Mouse (Mus musculus) heart, adult 18-20 months (tissue): ENCODE data around the gene Gpr152. TPM values are rescaled to one million over a fixed set of nuclear protein-coding genes. Genes with fewer than 3 reads are reported as not detected.
"Not testable (repeated sequence)": the region's sequence is repeated elsewhere in the genome, so short reads cannot be mapped to it uniquely, and the experiment has no call there.

Experiments
- DNase-seq, 2 experiments: peaks; one replicate each; pipeline ENCODE4 v3.0.0; 2021 to 2022; ENCODE audit warnings: mixed read lengths in 1 of 2
- total RNA-seq, 2 experiments: library from RNA; stranded (reverse); gene quantifications; 2 replicates each; pipeline ENCODE4 v1.2.3; 2021

Gpr152 gene
- total RNA-seq, 2 experiments from 2014 or later, result 0.08 TPM; not detected in 1

DNA sequence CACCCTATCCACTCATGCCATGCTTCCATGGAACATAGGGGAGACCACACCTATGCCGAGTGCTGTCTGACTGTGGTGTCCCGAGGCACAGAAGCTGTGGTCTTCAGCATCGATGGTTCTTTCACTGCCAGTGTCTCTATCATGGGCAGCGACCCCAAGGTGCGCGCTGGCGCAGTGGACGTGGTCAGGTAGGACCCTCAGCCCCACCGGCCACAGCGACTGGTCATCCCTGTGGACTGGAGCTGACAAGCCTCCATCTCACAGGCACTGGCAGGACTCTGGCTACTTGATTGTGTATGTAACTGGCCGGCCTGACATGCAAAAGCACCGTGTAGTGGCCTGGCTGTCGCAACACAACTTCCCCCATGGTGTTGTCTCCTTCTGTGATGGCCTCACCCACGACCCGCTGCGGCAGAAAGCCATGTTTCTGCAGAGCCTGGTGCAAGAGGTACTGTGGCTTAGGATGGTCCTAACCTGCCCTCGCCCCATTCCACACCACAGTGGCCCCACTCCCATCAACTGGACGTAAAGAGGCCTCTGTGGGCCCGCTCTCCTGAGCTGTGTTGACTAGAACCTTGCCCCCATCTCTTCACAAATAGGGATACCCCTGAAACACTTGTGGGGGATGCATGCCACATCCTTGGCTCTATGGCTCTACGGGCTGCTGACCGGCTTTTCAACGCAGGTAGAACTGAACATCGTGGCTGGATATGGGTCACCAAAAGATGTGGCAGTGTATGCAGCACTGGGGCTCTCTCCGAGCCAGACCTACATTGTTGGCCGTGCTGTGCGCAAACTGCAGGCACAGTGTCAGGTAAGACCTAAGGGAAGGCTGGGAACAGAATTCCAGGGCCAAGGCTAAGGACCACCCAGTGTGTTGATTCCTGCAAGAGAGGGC lies 27.3 kb upstream of the Gpr152 start:
- DNase-seq, result no peak

DNA sequence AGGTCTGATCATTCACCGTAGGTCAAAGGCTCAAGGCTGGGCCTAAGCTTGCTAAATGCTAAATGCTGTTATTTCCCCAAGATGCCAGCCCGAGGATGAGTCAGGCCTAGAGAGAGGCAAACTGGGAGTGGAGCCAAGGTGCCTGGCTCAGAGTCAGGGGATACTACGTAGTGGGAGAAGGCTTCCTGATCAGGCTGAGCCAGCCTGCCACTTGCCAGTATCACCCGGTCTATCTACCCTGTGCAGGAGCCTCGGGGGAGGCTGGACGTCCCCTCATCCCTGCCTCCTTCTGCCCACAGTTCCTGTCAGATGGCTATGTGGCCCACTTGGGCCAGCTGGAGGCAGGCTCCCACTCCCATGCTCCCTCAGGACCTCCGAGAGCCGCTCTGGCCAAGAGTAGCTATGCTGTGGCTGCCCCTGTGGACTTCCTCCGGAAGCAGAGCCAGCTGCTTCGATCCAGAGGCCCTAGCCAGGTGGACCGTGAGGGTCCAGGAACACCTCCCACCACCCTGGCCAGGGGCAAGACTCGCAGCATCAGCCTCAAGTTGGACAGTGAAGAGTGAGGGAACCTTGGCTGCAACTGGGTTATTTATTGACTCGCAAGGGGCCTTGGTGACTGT lies 26.3 kb upstream of the Gpr152 start:
- peak; percentile 88 for DNase-seq

DNA sequence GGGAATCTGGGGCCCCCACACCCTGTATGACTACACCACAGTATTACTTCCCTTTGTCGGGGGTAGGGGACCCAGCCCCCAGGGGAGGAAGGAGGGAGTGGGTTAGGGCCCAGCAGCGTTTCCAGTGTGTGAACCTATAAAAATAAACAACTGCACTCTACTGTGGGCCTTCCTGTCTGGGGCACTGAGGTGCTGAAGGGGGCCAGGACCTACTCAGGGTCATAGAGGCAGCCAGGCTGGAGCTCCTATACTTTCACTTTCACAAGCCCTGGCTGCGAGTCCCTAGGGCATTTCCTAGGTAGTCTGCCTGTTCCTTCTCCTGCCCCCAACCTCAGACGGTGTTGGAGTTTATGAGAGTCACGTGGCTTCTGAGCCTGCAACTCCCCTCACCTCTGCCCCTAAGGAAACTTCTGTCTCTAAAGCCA lies 25.8 kb upstream of the Gpr152 start:
- peak; percentile 44 to 63 for DNase-seq

DNA sequence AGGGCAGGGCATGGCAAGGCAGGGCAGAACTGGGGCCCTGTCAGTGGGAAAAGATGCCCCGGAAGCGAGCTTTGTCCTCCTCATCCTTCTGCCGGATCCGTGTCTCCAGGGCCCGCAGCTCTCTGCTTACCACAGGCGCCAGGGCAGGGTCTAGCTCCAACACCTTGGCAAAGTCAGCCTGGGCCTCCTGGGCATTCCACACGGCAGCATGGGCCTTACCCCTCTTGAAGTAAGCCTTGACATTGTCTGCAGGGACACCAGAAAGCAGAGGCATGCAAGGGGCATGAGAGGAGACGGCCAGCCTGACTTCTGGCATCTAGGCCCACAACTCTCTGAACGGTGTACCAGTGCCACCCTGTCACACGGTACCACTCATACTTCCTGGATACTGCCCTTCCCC lies 25.0 kb upstream of the Gpr152 start:
- DNase-seq, result no peak

DNA sequence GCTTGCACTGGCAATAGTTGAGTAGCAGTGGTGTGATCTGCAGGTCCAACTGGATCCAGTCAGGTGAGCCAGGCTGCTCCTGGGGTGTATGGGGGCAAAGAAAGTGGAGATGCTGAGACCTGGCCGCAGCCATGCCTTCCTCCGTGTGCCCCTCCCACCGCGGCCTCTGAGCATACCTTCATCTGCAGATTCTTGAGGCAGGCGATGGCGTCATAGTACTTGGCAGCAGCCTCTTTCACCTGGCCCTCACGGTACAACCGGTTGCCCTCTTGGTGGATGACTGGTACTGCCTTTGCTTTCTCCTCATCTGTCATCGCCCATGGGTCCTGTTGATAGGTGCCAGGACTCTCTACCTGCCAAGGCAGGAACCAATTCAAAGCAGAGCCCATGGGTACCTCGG lies 24.4 kb upstream of the Gpr152 start:
- DNase-seq, result no peak

DNA sequence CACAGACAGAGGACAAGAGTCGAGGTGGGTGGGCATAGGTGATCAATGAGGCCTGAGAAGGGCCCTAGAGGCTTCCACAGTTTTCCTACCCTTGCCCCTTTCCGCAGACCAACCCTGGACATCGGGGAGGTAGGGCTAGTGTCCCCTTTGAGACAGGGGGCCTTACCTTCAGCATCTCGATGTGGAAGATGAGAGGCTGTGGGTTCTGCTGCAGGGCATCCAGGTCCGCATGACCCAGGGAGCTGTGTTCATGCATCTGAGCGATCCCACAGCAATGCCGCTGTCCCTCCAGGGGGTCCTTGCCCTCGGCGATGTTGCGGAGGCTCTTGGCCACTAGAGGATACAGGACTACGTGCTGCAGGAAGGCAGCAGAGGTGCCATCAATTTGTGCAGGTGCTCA lies 23.8 kb upstream of the Gpr152 start:
- DNase-seq, result no peak

DNA sequence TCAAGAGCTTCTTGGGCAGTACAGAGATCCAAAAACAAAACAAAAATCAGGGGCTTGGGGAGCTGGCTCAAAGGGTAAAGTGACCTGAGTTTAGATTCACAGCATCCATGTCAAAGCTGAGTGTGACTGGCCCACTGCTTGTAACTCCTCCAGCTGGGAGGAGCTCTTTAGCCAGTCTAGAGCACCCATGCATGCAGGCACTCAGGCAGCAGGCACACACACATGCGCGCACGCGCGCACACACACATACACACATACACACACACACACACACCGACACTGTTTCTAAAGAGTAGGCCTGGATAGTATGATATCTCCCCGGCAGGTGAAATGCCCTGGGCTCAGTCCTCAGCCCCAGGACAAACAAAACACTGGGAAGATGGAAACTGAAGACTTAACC lies 22.6 kb upstream of the Gpr152 start:
- no peak for DNase-seq

DNA sequence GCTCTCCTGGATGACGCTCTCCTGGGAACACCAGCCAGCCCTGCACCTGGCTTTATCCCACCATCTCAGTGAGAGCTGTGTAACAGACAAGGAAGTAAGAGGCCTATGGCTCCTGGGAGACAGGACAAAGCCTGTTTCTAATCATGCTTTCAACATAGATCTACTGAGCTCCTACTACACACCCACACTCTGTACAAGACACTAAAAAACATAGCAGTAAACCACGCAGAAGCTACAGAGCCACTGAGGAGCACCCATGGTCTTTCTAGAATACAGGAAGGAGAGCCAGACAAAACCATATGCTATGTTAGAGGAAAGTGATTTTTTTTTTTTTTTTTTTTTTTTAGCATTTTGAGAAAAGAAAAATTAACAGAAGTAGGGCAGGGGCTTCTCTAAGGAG lies 21.2 kb upstream of the Gpr152 start:
- DNase-seq, result no peak

DNA sequence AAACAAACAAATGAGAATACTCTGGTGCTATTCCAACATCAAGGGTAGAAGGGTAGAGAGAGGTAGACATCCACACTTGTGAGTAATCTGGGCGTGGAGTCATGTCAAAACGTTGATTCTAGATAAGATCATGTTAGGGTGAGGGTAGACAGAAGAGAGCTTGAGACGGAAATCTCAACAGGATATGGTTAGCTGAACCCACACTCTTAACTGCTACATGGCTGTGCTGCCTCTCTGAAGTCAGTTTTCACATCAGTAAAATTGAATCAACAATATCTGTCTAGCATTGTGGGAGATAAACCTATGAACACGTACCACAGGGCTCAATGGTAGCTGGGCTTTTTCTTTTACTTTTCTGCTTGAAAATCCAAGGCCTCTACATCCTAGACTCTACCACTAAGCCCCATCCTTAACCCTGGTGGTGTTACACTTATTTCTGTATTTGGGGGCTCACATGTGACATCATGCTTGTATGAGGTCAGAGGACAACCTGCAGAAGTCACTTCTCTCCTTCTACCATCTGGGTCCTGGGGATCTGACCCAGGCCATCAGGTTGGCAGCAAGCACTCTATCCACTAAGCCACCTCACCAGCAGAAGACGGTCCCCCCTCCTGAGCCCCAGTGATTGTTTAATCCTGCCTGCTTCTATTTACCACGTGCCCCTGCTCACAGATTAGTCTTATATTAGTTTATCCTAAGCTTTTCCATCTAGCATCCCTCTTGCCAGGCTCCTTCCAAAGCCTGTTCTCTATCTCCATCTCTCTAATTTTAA lies 19.7 kb upstream of the Gpr152 start:
- DNase-seq, result no peak

DNA sequence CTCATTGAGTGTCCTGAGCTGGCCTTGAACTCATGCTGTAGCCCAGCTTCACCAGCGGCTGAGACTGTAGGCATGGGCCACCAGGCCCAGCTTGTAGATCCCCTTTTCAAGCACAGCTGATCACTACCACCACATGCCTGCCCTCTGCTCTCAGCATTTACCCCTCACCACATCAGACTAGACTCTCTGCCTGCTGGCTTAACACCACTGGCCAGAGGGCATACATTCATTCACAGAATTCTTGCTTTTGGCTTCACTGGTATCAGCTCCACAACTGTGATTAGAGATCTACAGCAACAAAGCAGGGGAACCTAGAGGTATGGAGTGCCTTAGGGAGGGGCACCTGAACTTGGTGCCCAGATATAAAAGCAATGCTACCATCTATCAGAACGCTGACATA lies 19.1 kb upstream of the Gpr152 start:
- DNase-seq, result no peak

DNA sequence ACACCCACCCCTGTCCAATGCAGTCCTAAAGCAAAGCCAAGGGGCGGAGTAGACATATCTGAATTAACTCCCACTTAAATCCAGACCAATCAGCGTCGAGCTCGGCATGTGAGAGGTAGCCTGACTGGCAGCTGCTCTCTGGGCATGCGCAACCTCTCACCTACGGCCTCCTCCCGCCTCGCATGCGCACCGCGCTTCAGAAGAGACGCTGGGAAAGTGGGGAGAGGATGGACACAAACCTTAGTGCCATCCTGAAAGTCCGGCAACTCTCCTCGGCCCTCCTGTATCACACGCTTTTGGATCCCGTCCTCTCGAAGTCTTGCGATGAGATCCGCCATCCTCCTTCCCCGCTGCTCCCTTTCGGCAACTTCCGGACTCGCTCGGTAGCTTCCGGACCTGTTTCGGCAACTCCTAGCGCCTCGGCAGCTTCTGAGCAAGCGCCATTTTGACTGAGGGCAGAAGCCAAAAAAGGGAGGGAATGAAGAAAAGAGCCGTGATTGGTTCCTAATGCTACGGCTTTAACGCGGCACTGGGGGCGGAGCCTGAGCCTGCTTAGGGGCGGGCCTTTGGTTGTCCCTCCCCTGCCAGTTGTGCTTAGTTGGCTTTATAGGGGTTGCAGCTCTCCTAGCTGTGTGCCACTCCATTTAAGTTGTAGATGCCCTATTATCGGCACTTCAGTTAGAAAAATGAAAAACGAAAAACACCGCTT lies 18.3 kb upstream of the Gpr152 start:
- DNase-seq, result peak; percentile 99 to 100

DNA sequence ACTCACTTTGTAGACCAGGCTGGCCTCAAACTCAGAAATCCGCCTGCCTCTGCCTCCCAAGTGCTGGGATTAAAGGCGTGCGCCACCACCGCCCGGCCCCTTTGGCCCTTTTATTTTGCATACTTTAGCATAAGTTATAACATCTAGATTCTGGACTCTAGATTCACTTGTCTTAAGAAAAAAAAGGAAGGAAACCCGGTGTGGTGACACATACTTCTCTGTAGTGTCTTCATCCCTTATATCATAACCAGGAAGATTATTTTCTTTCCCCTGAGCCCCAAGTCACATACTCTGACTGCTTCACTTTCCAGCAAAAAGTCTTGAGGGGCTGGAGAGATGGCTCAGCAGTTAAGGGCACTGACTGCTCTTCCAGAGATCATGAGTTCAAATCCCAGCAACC lies 17.7 kb upstream of the Gpr152 start:
- DNase-seq, result not testable (repeated sequence)

DNA sequence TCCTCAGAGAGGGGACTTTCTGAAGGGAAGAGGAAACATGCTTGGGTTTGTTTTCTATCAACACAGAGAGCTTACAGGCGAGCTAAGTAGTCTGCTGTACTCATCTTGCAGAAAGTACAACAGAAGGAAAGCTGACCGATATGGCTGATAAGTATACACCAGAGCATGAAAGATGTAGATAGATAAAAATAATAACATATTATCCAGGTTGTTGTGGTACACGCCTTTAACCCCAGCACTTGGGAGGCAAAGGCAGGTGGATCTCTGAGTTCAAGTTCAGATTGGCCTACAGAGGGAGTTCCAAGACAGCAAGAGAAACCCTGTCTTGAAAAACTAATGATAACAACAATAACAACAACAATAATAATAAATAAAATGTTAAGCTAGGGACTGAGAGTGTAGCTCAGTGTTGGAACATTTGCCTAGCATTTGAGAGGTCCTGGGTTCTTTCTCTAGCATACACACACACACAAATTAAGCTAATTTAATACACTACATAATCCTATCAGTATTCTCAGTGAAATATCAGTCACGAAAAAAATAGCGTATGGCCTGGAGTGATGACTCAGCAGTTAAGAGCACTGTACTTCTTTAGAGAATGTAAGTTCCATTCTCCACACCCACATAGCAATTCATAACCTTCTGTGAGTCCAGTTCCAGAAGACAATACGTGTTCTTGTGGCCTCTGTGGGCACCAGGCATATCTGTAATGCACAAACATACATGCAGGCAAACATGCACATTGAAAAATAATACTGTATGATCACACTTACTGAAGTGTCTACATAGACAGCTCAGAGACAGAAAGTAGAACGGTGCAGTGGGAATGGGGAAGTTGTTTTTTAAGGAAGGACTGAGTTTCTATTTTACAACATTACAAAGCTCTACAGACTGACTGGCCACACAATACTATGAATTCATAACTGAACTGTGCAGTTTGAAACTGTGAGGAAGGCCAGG lies 16.9 kb upstream of the Gpr152 start:
- DNase-seq, result no peak

DNA sequence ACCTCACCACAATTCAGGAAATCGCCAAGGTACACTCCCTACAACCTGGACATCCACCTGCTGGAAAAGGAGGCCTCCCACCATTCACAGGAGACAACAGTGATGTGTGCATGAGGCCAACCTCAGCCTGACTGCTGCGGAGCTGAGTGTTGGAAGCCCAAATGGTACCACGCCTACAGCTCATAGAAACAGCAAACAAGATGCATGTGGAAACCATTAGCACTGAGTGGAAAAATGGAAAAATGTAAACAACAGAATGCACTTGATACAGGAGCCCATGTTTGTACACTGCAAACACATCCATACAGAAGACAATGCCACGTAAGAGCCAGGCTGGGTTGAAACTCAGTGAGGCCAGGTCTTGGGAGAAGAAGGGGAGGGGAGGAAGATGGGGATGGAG lies 15.2 kb upstream of the Gpr152 start:
- no peak for DNase-seq

DNA sequence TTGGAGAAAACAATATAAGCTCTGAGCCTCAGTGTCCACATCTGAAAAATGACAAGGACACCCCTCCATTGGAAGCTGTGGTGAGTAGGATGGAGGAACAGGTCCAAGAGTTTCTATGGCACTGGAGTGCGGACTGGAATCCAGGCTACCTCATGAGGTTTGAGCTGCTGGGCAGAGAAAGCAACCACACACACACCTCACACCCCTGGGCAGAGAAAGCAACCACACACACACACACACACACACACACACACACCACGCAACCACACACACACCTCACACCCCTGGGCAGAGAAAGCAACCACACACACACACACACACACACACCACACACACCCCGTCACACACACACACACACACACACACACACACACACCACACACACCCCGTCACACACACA lies 14.3 kb upstream of the Gpr152 start:
- peak in 1 of 2 experiments; percentile 44 for DNase-seq

DNA sequence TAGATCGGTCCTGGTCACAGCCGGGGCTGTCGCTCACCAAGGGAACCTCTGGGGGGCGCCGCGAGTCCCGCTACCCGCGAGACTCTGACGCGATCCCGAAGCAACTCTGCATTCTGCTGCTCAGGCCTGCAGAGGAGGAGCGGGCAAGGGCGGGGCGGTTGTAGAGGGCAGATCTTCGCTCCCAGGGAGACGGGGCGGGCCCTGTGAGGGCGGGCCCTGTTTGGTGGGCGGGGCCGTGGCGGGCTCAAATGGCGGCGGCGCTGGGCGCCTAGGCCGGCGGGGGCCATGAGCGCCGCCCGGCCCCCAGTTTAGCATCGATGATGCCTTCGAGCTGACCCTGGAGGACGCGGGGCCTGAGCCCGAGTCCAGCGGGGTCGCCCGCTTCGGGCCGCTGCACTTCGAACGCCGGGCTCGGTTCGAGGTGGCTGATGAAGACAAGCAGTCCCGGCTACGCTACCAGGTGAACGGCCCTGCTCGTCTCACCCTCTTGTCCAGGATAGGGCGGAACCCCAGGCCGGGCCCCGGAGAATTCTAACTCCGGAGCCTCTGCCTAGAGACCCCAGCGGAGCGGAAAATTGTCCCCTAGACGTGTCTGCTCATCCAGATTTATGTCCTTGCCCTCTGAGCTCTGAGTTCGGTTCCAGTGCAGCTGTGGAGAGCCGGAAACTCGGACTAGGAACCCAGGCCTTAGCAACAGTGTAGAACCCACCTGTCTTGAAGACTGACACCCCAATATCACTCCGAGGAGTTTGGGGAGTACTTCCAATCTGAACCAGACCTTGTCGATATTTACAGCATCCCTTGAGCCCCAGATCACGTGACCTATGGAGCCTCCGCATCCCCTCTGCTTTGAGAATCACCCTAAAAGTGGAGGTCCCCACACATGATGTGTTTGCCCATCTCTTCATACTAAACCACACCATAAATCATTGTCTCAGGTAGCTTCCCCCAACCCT lies 13.6 kb upstream of the Gpr152 start, which contains the start of gene Aip:
Aip (minus strand) TSS at position 118 of the 956 bp plus-strand sequence.
- DNase-seq, result peak; percentile 98 to 99

DNA sequence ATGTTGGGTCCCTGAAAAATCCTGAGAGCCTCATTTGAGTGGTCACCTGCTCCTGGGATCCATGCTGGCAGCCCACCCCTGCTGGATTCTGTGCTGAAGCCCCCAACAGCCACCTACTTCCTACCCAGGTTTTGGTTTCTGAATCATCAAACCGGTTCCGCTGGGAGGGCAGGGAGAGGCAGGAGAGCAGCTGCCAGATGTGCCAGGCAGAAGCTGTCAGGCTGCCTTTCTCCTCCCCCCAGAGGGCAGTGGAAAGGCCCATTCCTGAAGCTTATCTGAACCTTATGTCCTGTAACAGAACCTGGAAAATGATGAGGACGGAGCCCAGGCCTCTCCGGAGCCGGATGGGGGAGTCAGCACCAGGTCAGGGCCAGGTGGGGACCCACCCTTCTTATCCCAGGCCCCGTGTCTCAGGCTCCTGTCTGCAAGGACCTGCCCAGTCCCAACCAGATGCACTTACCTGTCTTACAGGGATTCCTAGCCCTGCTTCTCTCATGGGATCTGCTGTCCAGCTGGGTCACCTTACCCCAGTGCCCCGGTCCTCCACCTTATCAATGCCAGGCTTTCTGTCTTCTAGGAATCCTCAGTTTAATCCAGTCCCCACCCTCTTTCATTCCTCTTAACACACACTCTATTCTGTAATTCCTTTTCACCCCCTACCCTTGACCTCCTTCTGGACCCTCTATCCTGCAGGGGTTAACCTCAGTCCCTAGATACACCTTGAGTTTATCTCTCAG lies 12.7 kb upstream of the Gpr152 start:
- DNase-seq, result no peak

DNA sequence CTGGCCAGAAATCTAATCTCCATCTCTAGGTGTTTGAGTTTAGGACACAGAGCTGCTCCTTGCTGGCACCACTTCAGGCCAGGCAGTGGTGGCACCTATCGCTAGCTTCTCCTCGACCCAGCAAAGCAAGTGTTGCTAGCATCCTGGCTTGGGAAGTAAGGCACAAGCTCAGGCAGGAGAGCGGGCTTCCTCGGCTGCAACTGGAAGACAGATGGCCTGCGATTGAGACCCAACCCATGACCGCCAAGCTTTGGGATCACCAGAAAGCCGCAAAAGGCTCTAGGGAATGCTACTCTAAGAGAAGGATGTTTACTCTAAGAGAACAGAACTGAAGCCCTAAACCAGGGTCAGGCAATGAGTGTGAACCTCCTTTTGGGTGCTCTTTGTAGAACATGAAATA lies 10.1 kb upstream of the Gpr152 start:
- DNase-seq, result no peak

DNA sequence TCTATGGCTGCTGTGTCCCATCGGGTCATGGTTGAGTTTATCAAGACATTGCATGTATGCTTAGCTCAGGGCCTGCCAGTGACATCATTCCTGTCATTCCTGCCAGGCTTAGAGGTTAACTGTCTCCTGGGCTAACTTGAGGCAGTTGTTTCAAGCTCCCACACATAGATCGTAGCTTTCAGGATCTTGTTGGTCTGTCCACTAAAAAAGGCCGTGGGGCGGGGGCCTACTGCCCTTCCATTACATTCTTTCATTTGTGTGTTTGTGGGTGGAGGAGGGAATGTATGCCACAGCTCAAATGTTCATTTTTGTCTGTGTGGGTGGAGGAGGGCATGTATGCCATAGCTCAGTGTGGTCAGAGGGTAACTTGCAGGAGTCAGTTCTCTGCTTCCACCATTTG lies 9.5 kb upstream of the Gpr152 start:
- no peak for DNase-seq
